1 mouse cellular context compared by ENCODE assay signal in genomic region chr19:6401951-6402350, GRCm38 (mm10).
TF ChIP-seq lines count a peak whose summit lies in the region.

No protein-coding gene starts in this region.

TF ChIP-seq in MEL, 35 proteins besides CTCF, POLR2A, EP300 and RAD21:
- TF ChIP-seq TBP (IDR thresholded peaks at IDR 0.05; ENCODE audit: low read depth, low read length) (no peak), MYC (IDR thresholded peaks at IDR 0.05; ENCODE audit: low read depth, low read length) (no peak), POLR2AphosphoS5 (IDR thresholded peaks at IDR 0.05; ENCODE audit: borderline replicate concordance, low read depth, low read length) (no peak), MAX (IDR thresholded peaks at IDR 0.05; ENCODE audit: low read length) (no peak), GABPA (IDR thresholded peaks at IDR 0.05; ENCODE audit: low read depth, low read length) (no peak), USF1 (IDR thresholded peaks at IDR 0.05; ENCODE audit: low read depth, low read length) (no peak), BHLHE40 (IDR thresholded peaks at IDR 0.05; ENCODE audit: borderline replicate concordance, low read depth, low read length) (no peak), CHD1 (IDR thresholded peaks at IDR 0.05; ENCODE audit: low read depth, low read length) (no peak), POLR2AphosphoS2 (IDR thresholded peaks at IDR 0.05; ENCODE audit: low read length) (no peak), SIN3A (IDR thresholded peaks at IDR 0.05; ENCODE audit: low read length) (no peak; the same call in 1 of the 2 replicates), MXI1 (IDR thresholded peaks at IDR 0.05; ENCODE audit: low read depth, low read length) (no peak), HCFC1 (IDR thresholded peaks at IDR 0.05; ENCODE audit: low read depth, low read length) (0 out of 2 replicates have a peak, but pooled peaks have one; percentile 26), ZMIZ1 (IDR thresholded peaks at IDR 0.05; ENCODE audit: low read depth, low read length) (no peak), TAL1 (IDR thresholded peaks at IDR 0.05; ENCODE audit: low read length) (peak; percentile 25; the same call in 1 of the 2 replicates), CHD2 (IDR thresholded peaks at IDR 0.05; ENCODE audit: low read length) (peak; percentile 51), MAZ (IDR thresholded peaks at IDR 0.05; ENCODE audit: low read depth, low read length) (no peak), TCF12 (IDR thresholded peaks at IDR 0.05; ENCODE audit: low read depth, low read length) (peak; percentile 79), USF2 (IDR thresholded peaks at IDR 0.05; ENCODE audit: borderline replicate concordance in 1 of 2, insufficient read depth in 1 of 2, low read depth in 1 of 2, low read length in 2 of 2) (no peak), KAT2A (conservative IDR thresholded peaks at IDR 0.05; ENCODE audit: low read depth, low read length) (no peak), JUND (IDR thresholded peaks at IDR 0.05; ENCODE audit: low read depth, low read length) (no peak), ZC3H11A (IDR thresholded peaks at IDR 0.05; ENCODE audit: low read depth, low read length) (no peak), E2F4 (IDR thresholded peaks at IDR 0.05; ENCODE audit: borderline replicate concordance, low read depth, low read length) (no peak), SMC3 (IDR thresholded peaks at IDR 0.05; ENCODE audit: low read depth, low read length) (no peak), NELFE (IDR thresholded peaks at IDR 0.05; ENCODE audit: low read depth, low read length) (no peak), ZKSCAN1 (IDR thresholded peaks at IDR 0.05; ENCODE audit: low read depth, low read length) (no peak), MEF2A (IDR thresholded peaks at IDR 0.05; ENCODE audit: extremely low read depth, insufficient replicate concordance, low read depth, low read length, poor library complexity, severe bottlenecking) (no peak), GATA1 (IDR thresholded peaks at IDR 0.05; ENCODE audit: low read depth, low read length) (peak; percentile 75), NRF1 (IDR thresholded peaks at IDR 0.05; ENCODE audit: insufficient read depth, low read depth, low read length, poor library complexity, severe bottlenecking) (no peak), MAFK (IDR thresholded peaks at IDR 0.05; ENCODE audit: borderline replicate concordance, low read depth, low read length) (no peak), ETS1 (IDR thresholded peaks at IDR 0.05; ENCODE audit: low read depth, low read length) (peak; percentile 85), MYB (IDR thresholded peaks at IDR 0.05; ENCODE audit: low read depth, low read length) (no peak), ZNF384 (IDR thresholded peaks at IDR 0.05; ENCODE audit: low read depth, low read length) (no peak), ELF1 (IDR thresholded peaks at IDR 0.05; ENCODE audit: low read depth, low read length) (peak; percentile 9; the same call in 1 of the 2 replicates), RCOR1 (IDR thresholded peaks at IDR 0.05; ENCODE audit: low read depth, low read length) (no peak), UBTF (IDR thresholded peaks at IDR 0.05; ENCODE audit: borderline replicate concordance, insufficient read depth, low read depth, low read length) (no peak)
